Mouse (Mus musculus) myocyte (in vitro differentiated cells): ENCODE measurements around the gene Fbxo36.

Experiments
- MAX ChIP-seq: IDR thresholded peaks from one replicate; pipeline ENCODE4 v1.6.1; 2011; ENCODE audit warnings: low read depth, mild to moderate bottlenecking, control low read depth
- MYOG ChIP-seq, 3 experiments: IDR thresholded peaks; one replicate each; pipeline ENCODE4 v1.6.1; 2011; ENCODE audit warnings: control low read depth in 2 of 3, low read depth in 2 of 3, mild to moderate bottlenecking in 2 of 3; ENCODE audit not compliant: insufficient read length in 2 of 3, control insufficient read depth in 1 of 3, insufficient read depth in 1 of 3
- POLR2A ChIP-seq: IDR thresholded peaks from one replicate; pipeline ENCODE4 v1.6.1; 2011; ENCODE audit warnings: low read depth, mild to moderate bottlenecking, control low read depth, moderate library complexity; ENCODE audit not compliant: insufficient read length
- POLR2AphosphoS2 ChIP-seq: IDR thresholded peaks from one replicate; pipeline ENCODE4 v1.6.1; 2011; ENCODE audit warnings: low read depth, control low read depth; ENCODE audit not compliant: insufficient read length
- TCF12 ChIP-seq: IDR thresholded peaks from one replicate; pipeline ENCODE4 v1.6.1; 2011; ENCODE audit warnings: mild to moderate bottlenecking, control low read depth; ENCODE audit not compliant: poor library complexity, insufficient read depth, severe bottlenecking
- USF1 ChIP-seq: IDR thresholded peaks from one replicate; pipeline ENCODE4 v1.6.1; 2011; ENCODE audit warnings: low read depth, mild to moderate bottlenecking, control low read depth, moderate library complexity

DNA sequence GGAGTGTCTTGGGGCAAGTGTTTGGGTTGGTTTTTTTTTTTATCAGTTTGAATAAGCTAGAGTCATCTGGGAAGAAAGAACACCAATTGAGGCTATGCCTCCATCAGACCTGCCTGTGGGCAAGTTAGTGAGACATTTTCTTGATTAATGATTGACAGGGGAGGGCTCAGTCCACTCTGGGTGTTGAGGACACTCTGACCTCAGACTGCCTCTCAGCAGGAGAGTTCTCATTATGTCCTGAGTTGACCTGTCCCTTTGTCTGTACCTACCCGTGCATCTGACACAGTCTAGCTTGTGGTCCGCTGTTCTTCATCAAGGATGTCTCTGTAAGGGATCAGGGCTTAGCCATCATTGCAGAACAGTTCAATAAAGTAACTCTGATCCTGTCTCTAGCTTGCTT lies 107.7 kb downstream of the Fbxo36 start:
- TF ChIP-seq POLR2A (no peak), USF1 (no peak), POLR2AphosphoS2 (no peak), MAX (no peak), MYOG (IDR thresholded peaks at IDR 0.05; ENCODE audit: control insufficient read depth in 1 of 3, insufficient read depth in 1 of 3, insufficient read length in 2 of 3, low read depth in 2 of 3) (no peak), TCF12 (no peak)
